Mouse (Mus musculus) spleen, adult 2 months (tissue): ENCODE measurements at regions not wholly inside any gene's neighbourhood (a gene's known extent, or its start where the extent isn't known, plus 50 kb on each side); places are given as distances from the start of the nearest gene placed in this dataset.

ENCODE experiments used
- CTCF ChIP-seq: fragments of 200-500 bp; IDR thresholded peaks from 2 replicates; pipeline ENCODE4 v1.5.1; 2011; ENCODE audit warnings: mild to moderate bottlenecking, inconsistent platforms; ENCODE audit not compliant: insufficient read depth, insufficient read length, insufficient replicate concordance; ENCODE audit errors: extremely low read depth
- POLR2A ChIP-seq: fragments of 200-500 bp; IDR thresholded peaks from 2 replicates; pipeline ENCODE4 v1.6.1; 2011; ENCODE audit warnings: low read depth, low read length, inconsistent platforms

DNA sequence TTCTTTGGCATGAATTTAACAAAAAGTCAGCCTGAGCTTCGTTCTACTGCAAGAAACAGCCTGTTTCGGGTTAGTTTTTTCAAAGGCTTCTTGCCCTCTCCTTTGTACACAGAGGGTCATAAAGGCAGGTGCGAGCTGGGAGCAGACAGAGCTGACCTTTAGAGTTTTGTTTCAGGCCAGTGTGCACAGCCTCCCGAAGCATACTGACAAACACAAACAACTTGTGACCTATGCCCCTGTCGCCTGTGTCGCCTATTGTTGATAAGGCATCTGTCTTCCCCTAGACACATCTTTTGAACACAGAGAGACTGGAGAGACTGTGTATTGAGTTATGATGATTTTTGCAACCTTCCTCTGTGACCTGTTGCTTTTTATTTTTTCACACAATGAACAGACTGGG is 216.2 kb downstream of the Foxa2 start:
- no peak for TF ChIP-seq CTCF
- no peak for TF ChIP-seq POLR2A
